Mouse (Mus musculus) kidney, embryonic 16.5 days (tissue): ENCODE data around the gene Prepl. TPM values are rescaled to one million over a fixed set of nuclear protein-coding genes. Genes with fewer than 3 reads are reported as not detected.

Experiments
- ATAC-seq: fragments of 200-750 bp; cut with Nextera tagmentation; 2 replicates; pipeline ENCODE4 v1.8.0; 2017; ENCODE audit warnings: moderate TSS enrichment; ENCODE audit not compliant: low FRiP score, low TSS enrichment
- H3K27ac ChIP-seq: fragments of 300-500 bp; sonication (generic); 2 replicates; pipeline ENCODE4 v1.5.1; 2014; ENCODE audit warnings: low read length
- H3K27me3 ChIP-seq: fragments of 300-500 bp; sonication (generic); 2 replicates; pipeline ENCODE4 v1.6.1; 2014; ENCODE audit warnings: low read length, control low read depth, mixed read lengths; ENCODE audit not compliant: insufficient read depth
- H3K36me3 ChIP-seq: fragments of 300-500 bp; sonication (generic); 2 replicates; pipeline ENCODE4 v1.6.1; 2014; ENCODE audit warnings: low read length, control low read depth, mixed read lengths; ENCODE audit not compliant: insufficient read depth
- H3K4me1 ChIP-seq: fragments of 300-500 bp; sonication (generic); 2 replicates; pipeline ENCODE4 v1.6.1; 2014; ENCODE audit warnings: low read length, control low read depth, mixed read lengths; ENCODE audit not compliant: insufficient read depth
- H3K4me2 ChIP-seq: fragments of 300-500 bp; sonication (generic); replicated peaks from 2 replicates; pipeline ENCODE4 v1.6.1; 2014; ENCODE audit warnings: low read depth, low read length
- H3K4me3 ChIP-seq: fragments of 300-500 bp; sonication (generic); 2 replicates; pipeline ENCODE4 v1.5.1; 2014; ENCODE audit warnings: mild to moderate bottlenecking, low read length
- H3K9ac ChIP-seq: fragments of 300-500 bp; sonication (generic); replicated peaks from 2 replicates; pipeline ENCODE4 v1.6.1; 2014; ENCODE audit warnings: low read length
- H3K9me3 ChIP-seq: fragments of 300-500 bp; sonication (generic); 2 replicates; pipeline ENCODE4 v1.6.1; 2016; ENCODE audit warnings: low read length, control low read depth
- WGBS: fragments of 180-500 bp; shearing (Covaris S2); extraction: QIAGEN DNeasy Blood & Tissue Kit; methylation state at CpG from one replicate; pipeline ENCODE4 v1.1.7; 2014; 5-methylcytosine and 5-hydroxymethylcytosine counted together
- polyA plus RNA-seq: library from polyadenylated mRNA; unstranded; fragments of >200 nt; fragmentation: Nextera tagmentation; extraction: Ambion mirVana; gene quantifications from 2 replicates; pipeline ENCODE4 v1.2.1, GENCODE M21; 2015

Gene Prepl
- polyA plus RNA-seq, 1 experiment from 2014 or later = 33.0 TPM

GRCm38 (mm10) chr17:85028797-85029196 lies 61.2 kb downstream of the Prepl start:
- Histone ChIP-seq H3K27me3 (no peaks in the 10 kb centered on the region), H3K9ac (no peak overlapping the region), H3K9me3 (no peaks in the 10 kb centered on the region), H3K4me3 (no peak overlapping the region), H3K4me2 (no peak overlapping the region), H3K27ac (no peak overlapping the region), H3K4me1 (no peaks in the 10 kb centered on the region), H3K36me3 (no peaks in the 10 kb centered on the region)
- ATAC-seq = no peak
- 94% methylated on average over 10 of the region's 10 CpGs for WGBS

DNA sequence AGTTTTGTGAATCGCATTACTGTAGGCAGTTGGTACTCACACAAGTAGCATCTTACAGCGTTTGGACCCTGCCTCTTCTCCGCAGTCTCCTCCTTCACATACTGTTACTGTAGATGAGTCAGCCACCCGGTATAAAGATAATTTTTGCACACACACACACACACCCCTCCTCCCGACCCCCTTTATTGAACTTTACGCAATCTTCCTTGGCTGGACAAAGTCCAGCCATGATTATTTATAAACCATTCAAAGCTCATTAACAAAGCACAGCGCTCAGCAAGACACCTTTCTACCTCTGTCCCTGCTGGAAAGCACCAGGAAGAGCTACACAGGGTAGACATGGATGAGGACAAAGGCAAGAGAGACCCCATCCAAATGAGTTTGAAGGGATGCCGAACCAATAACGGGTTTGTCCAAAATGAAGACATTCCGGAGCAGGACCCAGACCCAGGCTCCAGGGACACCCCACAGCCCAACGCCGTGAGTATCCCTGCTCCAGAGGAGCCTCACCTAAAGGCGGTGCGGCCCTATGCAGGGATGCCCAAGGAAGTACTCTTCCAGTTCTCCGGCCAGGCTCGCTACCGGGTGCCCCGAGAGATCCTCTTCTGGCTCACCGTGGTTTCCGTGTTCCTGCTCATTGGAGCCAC lies 61.8 kb downstream of the Prepl start, which contains the start of gene Slc3a1:
Gene Slc3a1, plus strand, starts transcription at position 284 of the 647 bp plus-strand sequence.
- H3K4me1 ChIP-seq = no peaks in the 10 kb centered on the region
- H3K4me2 ChIP-seq = no peak within 1 kb of the TSS
- no peaks in the 10 kb centered on the region for H3K9me3 ChIP-seq
- no peaks in the 10 kb centered on the region for H3K36me3 ChIP-seq
- WGBS = 90% methylated on average over 20 of the region's 20 CpGs
- H3K27ac ChIP-seq = no peak within 1 kb of the TSS; the same call in 1 of the 2 replicates
- H3K27me3 ChIP-seq = no peaks in the 10 kb centered on the region
- H3K9ac ChIP-seq = no peak within 1 kb of the TSS
- ATAC-seq = no peak
- no peak within 1 kb of the TSS for H3K4me3 ChIP-seq

- Histone ChIP-seq H3K9me3 (no peaks in the 10 kb centered on the region), H3K4me2 (no peak overlapping the region), H3K4me1 (no peaks in the 10 kb centered on the region), H3K4me3 (no peak overlapping the region), H3K27me3 (no peaks in the 10 kb centered on the region), H3K27ac (no peak overlapping the region; the same call in 1 of the 2 replicates), H3K36me3 (no peaks in the 10 kb centered on the region), H3K9ac (no peak overlapping the region)
- WGBS = 62% methylated on average over 3 of the region's 3 CpGs
- ATAC-seq = peak; percentile 85
These were observed 62.8 kb downstream of the Prepl start for GRCm38 (mm10) chr17:85027247-85027646.

DNA sequence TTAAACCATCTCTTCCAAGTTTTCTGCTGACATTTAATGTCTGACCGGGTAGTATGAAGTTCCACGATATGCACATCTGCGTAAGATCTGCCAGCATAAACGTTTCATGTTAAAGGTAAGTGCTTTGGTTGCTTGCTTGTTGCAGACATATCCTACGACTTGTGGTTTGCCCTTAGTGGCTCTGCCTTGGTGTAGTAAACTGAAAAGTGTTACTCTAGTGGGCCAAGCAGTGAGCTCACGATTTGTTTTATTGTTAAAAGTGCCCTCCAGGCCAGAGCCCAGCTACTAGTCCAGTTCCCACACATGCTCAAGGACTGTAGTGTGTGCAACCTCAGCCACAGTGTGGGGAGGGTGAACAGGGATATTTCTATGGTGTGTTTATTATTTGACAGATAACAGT lies 63.6 kb downstream of the Prepl start:
- Histone ChIP-seq H3K4me2 (no peak overlapping the region), H3K4me3 (no peak overlapping the region), H3K4me1 (no peaks in the 10 kb centered on the region), H3K27me3 (no peaks in the 10 kb centered on the region), H3K36me3 (no peaks in the 10 kb centered on the region), H3K9me3 (no peaks in the 10 kb centered on the region), H3K27ac (peak overlapping the region; percentile 34), H3K9ac (no peak overlapping the region)
- WGBS = 83% methylated on average over 6 of the region's 6 CpGs
- no peak for ATAC-seq

DNA sequence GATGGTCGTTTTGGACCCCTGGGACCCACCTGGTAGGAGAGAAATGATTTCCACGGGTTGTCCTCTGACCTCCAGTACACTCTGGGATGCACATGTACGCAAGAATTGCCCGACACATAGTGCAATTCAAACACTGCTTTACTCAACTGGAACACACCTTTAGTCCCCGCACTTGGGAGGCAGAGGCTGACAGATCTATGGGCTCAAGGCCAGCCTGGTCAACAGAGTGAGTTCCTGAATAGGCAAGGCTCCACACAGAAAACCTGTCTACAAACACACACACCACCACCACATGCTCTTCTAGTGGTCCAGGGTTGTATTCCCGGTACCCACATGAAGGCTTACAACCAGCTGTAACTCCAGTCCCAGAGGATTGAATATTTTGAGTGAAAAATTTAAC lies 64.9 kb downstream of the Prepl start:
- ATAC-seq = no peak
- no peak overlapping the region for H3K9ac ChIP-seq
- H3K4me2 ChIP-seq = no peak overlapping the region
- 87% methylated on average over 6 of the region's 6 CpGs for WGBS
- no peaks in the 10 kb centered on the region for H3K9me3 ChIP-seq
- no peaks in the 10 kb centered on the region for H3K27me3 ChIP-seq
- no peaks in the 10 kb centered on the region for H3K4me1 ChIP-seq
- no peaks in the 10 kb centered on the region for H3K36me3 ChIP-seq
- H3K27ac ChIP-seq = no peak overlapping the region
- H3K4me3 ChIP-seq = no peak overlapping the region

DNA sequence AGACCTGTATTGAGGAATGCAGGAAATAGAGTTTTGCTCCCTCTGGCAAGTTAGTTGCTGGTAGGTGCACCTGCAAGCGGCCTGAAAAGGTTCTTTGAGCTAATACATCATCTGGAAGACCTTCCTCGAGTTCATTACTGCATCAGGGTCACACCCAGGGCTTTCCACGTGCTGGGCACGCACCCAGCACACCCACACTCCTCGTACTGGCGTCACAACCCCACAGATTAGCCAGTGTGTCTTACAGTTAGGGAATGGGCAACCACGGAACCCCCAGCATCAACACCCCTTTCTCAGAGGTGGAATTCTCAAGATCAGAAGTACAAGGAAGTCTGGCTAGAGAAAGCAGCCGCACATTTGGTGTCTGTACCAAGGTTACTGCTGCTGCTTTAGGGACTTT lies 65.8 kb downstream of the Prepl start:
- no peaks in the 10 kb centered on the region for H3K4me1 ChIP-seq
- 81% methylated on average over 8 of the region's 8 CpGs for WGBS
- H3K27me3 ChIP-seq = no peaks in the 10 kb centered on the region
- no peak overlapping the region for H3K27ac ChIP-seq
- no peak overlapping the region for H3K4me3 ChIP-seq
- no peak overlapping the region for H3K9ac ChIP-seq
- no peaks in the 10 kb centered on the region for H3K9me3 ChIP-seq
- no peak overlapping the region for H3K4me2 ChIP-seq
- no peaks in the 10 kb centered on the region for H3K36me3 ChIP-seq
- ATAC-seq = no peak

- no peak for ATAC-seq
- 58% methylated on average over 22 of the region's 22 CpGs for WGBS
- Histone ChIP-seq H3K27me3 (no peaks in the 10 kb centered on the region), H3K9ac (no peak overlapping the region), H3K9me3 (no peaks in the 10 kb centered on the region), H3K4me1 (no peaks in the 10 kb centered on the region), H3K27ac (peak overlapping the region; percentile 5; the same call in 1 of the 2 replicates), H3K4me2 (no peak overlapping the region), H3K4me3 (no peak overlapping the region), H3K36me3 (no peaks in the 10 kb centered on the region)
These were observed 66.5 kb downstream of the Prepl start for GRCm38 (mm10) chr17:85023247-85024167.

DNA sequence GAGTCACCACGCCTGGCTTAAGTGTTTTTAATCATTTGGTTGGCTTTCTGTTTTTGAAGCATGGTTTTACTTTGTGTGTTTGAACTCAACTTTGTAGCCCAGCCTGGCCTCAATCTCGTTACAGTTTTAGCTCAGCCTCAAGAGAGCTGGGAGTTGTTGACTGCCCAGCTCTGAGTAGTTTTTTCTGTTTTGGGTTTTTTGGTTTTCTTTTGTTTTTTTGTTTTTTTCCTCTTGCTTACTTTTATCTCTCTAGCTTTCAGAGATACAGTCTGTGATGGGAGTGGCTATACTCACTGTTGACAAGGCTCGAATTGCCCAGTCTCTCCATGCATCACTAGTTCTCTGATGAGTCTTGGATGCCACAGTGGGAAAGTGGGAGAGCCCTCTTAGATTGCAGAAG lies 69.7 kb downstream of the Prepl start:
- Histone ChIP-seq H3K36me3 (no peaks in the 10 kb centered on the region), H3K9me3 (no peaks in the 10 kb centered on the region), H3K27ac (no peak overlapping the region), H3K27me3 (no peaks in the 10 kb centered on the region), H3K4me3 (no peak overlapping the region), H3K9ac (no peak overlapping the region), H3K4me1 (no peaks in the 10 kb centered on the region), H3K4me2 (no peak overlapping the region)
- 75% methylated on average over 3 of the region's 3 CpGs for WGBS
- ATAC-seq = no peak

DNA sequence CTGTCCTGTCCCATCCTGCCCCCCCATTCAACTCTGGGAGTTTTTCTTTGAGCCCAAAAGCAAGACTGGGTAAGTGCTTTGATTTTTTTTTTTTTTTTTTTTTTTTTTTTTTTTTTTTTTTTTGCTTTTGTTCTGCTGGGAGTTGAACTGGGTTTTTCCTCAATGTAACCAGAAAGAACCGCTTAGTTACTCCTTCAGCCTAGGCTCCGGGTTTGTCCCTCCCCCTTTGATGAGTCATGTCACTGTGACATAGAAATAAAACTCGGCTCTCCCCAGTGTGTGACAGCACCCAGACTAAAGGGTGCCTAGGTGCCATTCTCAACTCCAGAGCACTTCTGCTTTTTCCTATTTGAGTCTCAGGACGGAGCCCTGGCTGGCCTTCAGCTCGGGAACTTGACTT lies 71.2 kb downstream of the Prepl start:
- Histone ChIP-seq H3K9me3 (no peaks in the 10 kb centered on the region), H3K9ac (no peak overlapping the region), H3K4me3 (no peak overlapping the region), H3K36me3 (no peaks in the 10 kb centered on the region), H3K4me2 (no peak overlapping the region), H3K27ac (no peak overlapping the region), H3K4me1 (no peaks in the 10 kb centered on the region), H3K27me3 (no peaks in the 10 kb centered on the region)
- 80% methylated on average over 5 of the region's 5 CpGs for WGBS
- no peak for ATAC-seq

- no peaks in the 10 kb centered on the region for H3K27me3 ChIP-seq
- no peaks in the 10 kb centered on the region for H3K4me1 ChIP-seq
- no peak overlapping the region for H3K4me3 ChIP-seq
- WGBS = 86% methylated on average over 3 of the region's 3 CpGs
- no peak for ATAC-seq
- no peaks in the 10 kb centered on the region for H3K36me3 ChIP-seq
- H3K9me3 ChIP-seq = no peaks in the 10 kb centered on the region
- H3K27ac ChIP-seq = no peak overlapping the region
- no peak overlapping the region for H3K9ac ChIP-seq
- H3K4me2 ChIP-seq = no peak overlapping the region
These were observed 71.7 kb downstream of the Prepl start for GRCm38 (mm10) chr17:85018344-85018743.
